Mouse (Mus musculus): ENCODE measurements around the gene Atp2b4. TPM values are rescaled to one million over a fixed set of nuclear protein-coding genes. Genes with fewer than 3 reads are reported as not detected.

Atp2b4 gene
- total and polyA plus RNA-seq, 2 experiments: 0.86 to 2.4 TPM

- no peaks in the 10 kb centered on the region for H3K27me3 ChIP-seq (ENCODE audit: control insufficient read depth, insufficient read depth, low read length)
- no peak for DNase-seq (ENCODE audit: extremely low read depth, low read depth, low spot score)
- TF ChIP-seq CTCF (IDR thresholded peaks at IDR 0.05; ENCODE audit: low read depth, low read length): no peak
- TF ChIP-seq POLR2A (IDR thresholded peaks at IDR 0.05; ENCODE audit: extremely low read depth, insufficient read depth, low read length): no peak
- H3K9ac ChIP-seq (ENCODE audit: low read depth, low read length): no peak overlapping the region
- H3K4me1 ChIP-seq (ENCODE audit: control insufficient read depth, insufficient read depth, low read length): peaks cover 26% of the 10 kb centered on the region
- H3K27ac ChIP-seq (replicated peaks; ENCODE audit: insufficient read depth, low read depth, low read length): no peak overlapping the region
- H3K79me2 ChIP-seq (ENCODE audit: control insufficient read depth, insufficient read depth, low read length): no peaks in the 10 kb centered on the region
- H3K36me3 ChIP-seq (ENCODE audit: control insufficient read depth, insufficient read depth, low read length): no peaks in the 10 kb centered on the region
- 46% methylated on average over 6 of the region's 6 CpGs for WGBS
- no peak overlapping the region for H3K4me3 ChIP-seq (ENCODE audit: insufficient read depth, low read depth, low read length)
Observed at GRCm38 (mm10) chr1:133691046-133691445, 109.8 kb downstream of the Atp2b4 start.

- H3K4me1 ChIP-seq (ENCODE audit: control insufficient read depth, insufficient read depth, low read length): peaks cover 18% of the 10 kb centered on the region
- no peaks in the 10 kb centered on the region for H3K27me3 ChIP-seq (ENCODE audit: control insufficient read depth, insufficient read depth, low read length)
- H3K4me3 ChIP-seq (ENCODE audit: insufficient read depth, low read depth, low read length): no peak within 1 kb of the TSS
- no peak within 1 kb of the TSS for H3K9ac ChIP-seq (ENCODE audit: low read depth, low read length)
- DNase-seq (ENCODE audit: extremely low read depth, low read depth, low spot score): no peak
- H3K36me3 ChIP-seq (ENCODE audit: control insufficient read depth, insufficient read depth, low read length): no peaks in the 10 kb centered on the region
- no peak within 1 kb of the TSS for H3K27ac ChIP-seq (replicated peaks; ENCODE audit: insufficient read depth, low read depth, low read length)
- WGBS: 53% methylated on average over 6 of the region's 6 CpGs
- TF ChIP-seq CTCF (IDR thresholded peaks at IDR 0.05; ENCODE audit: low read depth, low read length) (no peak), POLR2A (IDR thresholded peaks at IDR 0.05; ENCODE audit: extremely low read depth, insufficient read depth, low read length) (no peak)
- H3K79me2 ChIP-seq (ENCODE audit: control insufficient read depth, insufficient read depth, low read length): no peaks in the 10 kb centered on the region
Observed at GRCm38 (mm10) chr1:133689897-133690296, 110.9 kb downstream of the Atp2b4 start, which contains the start of gene Lax1. Gene Lax1, minus strand, starts transcription at chr1:133690108.

- Histone ChIP-seq H3K4me1 (ENCODE audit: control insufficient read depth, insufficient read depth, low read length) (peaks cover 6% of the 10 kb centered on the region; the same call in 1 of the 2 replicates), H3K27ac (replicated peaks; ENCODE audit: insufficient read depth, low read depth, low read length) (no peak overlapping the region), H3K9ac (ENCODE audit: low read depth, low read length) (no peak overlapping the region), H3K4me3 (ENCODE audit: insufficient read depth, low read depth, low read length) (no peak overlapping the region), H3K79me2 (ENCODE audit: control insufficient read depth, insufficient read depth, low read length) (no peaks in the 10 kb centered on the region), H3K27me3 (ENCODE audit: control insufficient read depth, insufficient read depth, low read length) (no peaks in the 10 kb centered on the region), H3K36me3 (ENCODE audit: control insufficient read depth, insufficient read depth, low read length) (no peaks in the 10 kb centered on the region)
- no peak for TF ChIP-seq CTCF (IDR thresholded peaks at IDR 0.05; ENCODE audit: low read depth, low read length)
- TF ChIP-seq POLR2A (IDR thresholded peaks at IDR 0.05; ENCODE audit: extremely low read depth, insufficient read depth, low read length): no peak
- no peak for DNase-seq (ENCODE audit: extremely low read depth, low read depth, low spot score)
- 86% methylated on average over 7 of the region's 7 CpGs for WGBS
Observed at GRCm38 (mm10) chr1:133688301-133688700, 112.5 kb downstream of the Atp2b4 start.

GRCm38 (mm10) chr1:133685749-133686519, 114.9 kb downstream of the Atp2b4 start:
- no peaks in the 10 kb centered on the region for H3K27me3 ChIP-seq (ENCODE audit: control insufficient read depth, insufficient read depth, low read length)
- peak overlapping the region; percentile 36; the same call in 1 of the 2 replicates for H3K9ac ChIP-seq (ENCODE audit: low read depth, low read length)
- WGBS: 24% methylated on average over 10 of the region's 10 CpGs
- TF ChIP-seq CTCF (IDR thresholded peaks at IDR 0.05; ENCODE audit: low read depth, low read length) (no peak), POLR2A (IDR thresholded peaks at IDR 0.05; ENCODE audit: extremely low read depth, insufficient read depth, low read length) (no peak)
- H3K27ac ChIP-seq (replicated peaks; ENCODE audit: insufficient read depth, low read depth, low read length): peak overlapping the region; percentile 66
- H3K4me1 ChIP-seq (ENCODE audit: control insufficient read depth, insufficient read depth, low read length): peaks cover 8% of the 10 kb centered on the region; the same call in 1 of the 2 replicates
- H3K4me3 ChIP-seq (ENCODE audit: insufficient read depth, low read depth, low read length): no peak overlapping the region
- H3K79me2 ChIP-seq (ENCODE audit: control insufficient read depth, insufficient read depth, low read length): no peaks in the 10 kb centered on the region
- no peaks in the 10 kb centered on the region for H3K36me3 ChIP-seq (ENCODE audit: control insufficient read depth, insufficient read depth, low read length)
- DNase-seq (ENCODE audit: extremely low read depth, low read depth, low spot score): peak; percentile 100

GRCm38 (mm10) chr1:133671801-133672200, 129.0 kb downstream of the Atp2b4 start:
- H3K27ac ChIP-seq (replicated peaks; ENCODE audit: insufficient read depth, low read depth, low read length): no peak overlapping the region
- no peak overlapping the region for H3K9ac ChIP-seq (ENCODE audit: low read depth, low read length)
- H3K27me3 ChIP-seq (ENCODE audit: control insufficient read depth, insufficient read depth, low read length): no peaks in the 10 kb centered on the region
- WGBS: 75% methylated on average over 3 of the region's 3 CpGs
- TF ChIP-seq CTCF (IDR thresholded peaks at IDR 0.05; ENCODE audit: low read depth, low read length): no peak
- TF ChIP-seq POLR2A (IDR thresholded peaks at IDR 0.05; ENCODE audit: extremely low read depth, insufficient read depth, low read length): no peak
- no peaks in the 10 kb centered on the region for H3K79me2 ChIP-seq (ENCODE audit: control insufficient read depth, insufficient read depth, low read length)
- no peak for DNase-seq (ENCODE audit: extremely low read depth, low read depth, low spot score)
- no peaks in the 10 kb centered on the region for H3K4me1 ChIP-seq (ENCODE audit: control insufficient read depth, insufficient read depth, low read length)
- H3K36me3 ChIP-seq (ENCODE audit: control insufficient read depth, insufficient read depth, low read length): no peaks in the 10 kb centered on the region
- H3K4me3 ChIP-seq (ENCODE audit: insufficient read depth, low read depth, low read length): no peak overlapping the region

- TF ChIP-seq POLR2A (IDR thresholded peaks at IDR 0.05; ENCODE audit: extremely low read depth, insufficient read depth, low read length) (no peak), CTCF (IDR thresholded peaks at IDR 0.05; ENCODE audit: low read depth, low read length) (no peak)
- H3K36me3 ChIP-seq (ENCODE audit: control insufficient read depth, insufficient read depth, low read length): no peaks in the 10 kb centered on the region
- H3K79me2 ChIP-seq (ENCODE audit: control insufficient read depth, insufficient read depth, low read length): no peaks in the 10 kb centered on the region
- H3K4me3 ChIP-seq (ENCODE audit: insufficient read depth, low read depth, low read length): no peak overlapping the region
- no peak overlapping the region for H3K9ac ChIP-seq (ENCODE audit: low read depth, low read length)
- no peaks in the 10 kb centered on the region for H3K27me3 ChIP-seq (ENCODE audit: control insufficient read depth, insufficient read depth, low read length)
- WGBS: 82% methylated on average over 3 of the region's 3 CpGs
- H3K4me1 ChIP-seq (ENCODE audit: control insufficient read depth, insufficient read depth, low read length): no peaks in the 10 kb centered on the region
- H3K27ac ChIP-seq (replicated peaks; ENCODE audit: insufficient read depth, low read depth, low read length): no peak overlapping the region
- no peak for DNase-seq (ENCODE audit: extremely low read depth, low read depth, low spot score)
Observed at GRCm38 (mm10) chr1:133671266-133671665, 129.6 kb downstream of the Atp2b4 start.
